Mouse (Mus musculus) MEL (cell line): ENCODE measurements at regions not wholly inside any gene's neighbourhood (a gene's known extent, or its start where the extent isn't known, plus 50 kb on each side); places are given as distances from the start of the nearest gene placed in this dataset.

Experiments used
- DNase-seq: peaks from one replicate; pipeline ENCODE4 v3.0.0; 2011; ENCODE audit warnings: low read depth, low spot score
- H3K27ac ChIP-seq: 2 replicates; pipeline ENCODE4 v1.5.1; 2012; ENCODE audit warnings: low read depth, mild to moderate bottlenecking, control low read depth, low read length, moderate library complexity; ENCODE audit not compliant: control insufficient read depth
- H3K27me3 ChIP-seq, 2 experiments: fragments of 150-350 bp in 1 of 2; sonication (generic) in 1 of 2; 2 replicates each; pipeline ENCODE4 v1.6.1; 2012; ENCODE audit warnings: low read length in 2 of 2, mild to moderate bottlenecking in 2 of 2, improper control_type of control experiment in 1 of 2, moderate library complexity in 1 of 2; ENCODE audit not compliant: insufficient read depth in 2 of 2, control insufficient read depth in 1 of 2
- H3K36me3 ChIP-seq, 2 experiments: 2 replicates each; pipeline ENCODE4 v1.6.1; 2012 to 2014; ENCODE audit warnings: low read length in 2 of 2, improper control_type of control experiment in 1 of 2, inconsistent platforms in 1 of 2, mild to moderate bottlenecking in 1 of 2; ENCODE audit not compliant: insufficient read depth in 2 of 2, control insufficient read depth in 1 of 2
- H3K4me1 ChIP-seq, 2 experiments: fragments of 150-350 bp in 1 of 2; sonication (generic) in 1 of 2; 2 replicates each; pipeline ENCODE4 v1.6.1; 2012; ENCODE audit warnings: low read length in 2 of 2, improper control_type of control experiment in 1 of 2, mild to moderate bottlenecking in 1 of 2; ENCODE audit not compliant: insufficient read depth in 2 of 2, control insufficient read depth in 1 of 2
- H3K4me3 ChIP-seq, 2 experiments: fragments of 150-350 bp in 1 of 2; sonication (generic) in 1 of 2; 2 replicates each; pipeline ENCODE4 v1.5.1; 2012; ENCODE audit warnings: low read depth in 2 of 2, low read length in 2 of 2, mild to moderate bottlenecking in 2 of 2, moderate library complexity in 2 of 2, control low read depth in 1 of 2, improper control_type of control experiment in 1 of 2; ENCODE audit not compliant: control insufficient read depth in 1 of 2, insufficient read depth in 1 of 2
- H3K79me2 ChIP-seq: 2 replicates; pipeline ENCODE4 v1.6.1; 2012; ENCODE audit warnings: mild to moderate bottlenecking, low read length, moderate library complexity; ENCODE audit not compliant: control insufficient read depth, poor library complexity, insufficient read depth
- H3K9ac ChIP-seq: 2 replicates; pipeline ENCODE4 v1.6.1; 2012; ENCODE audit warnings: low read depth, mild to moderate bottlenecking, control low read depth, low read length, moderate library complexity; ENCODE audit not compliant: control insufficient read depth, poor library complexity, severe bottlenecking
- H3K9me3 ChIP-seq: fragments of 150-350 bp; sonication (generic); replicated peaks from 2 replicates; pipeline ENCODE4 v1.6.1; 2012; ENCODE audit warnings: mild to moderate bottlenecking, low read length, improper control_type of control experiment, moderate library complexity; ENCODE audit not compliant: insufficient read depth
- CHD1 ChIP-seq: IDR thresholded peaks from 2 replicates; pipeline ENCODE4 v1.6.1; 2012; ENCODE audit warnings: low read depth, mild to moderate bottlenecking, inconsistent platforms, low read length, improper control_type of control experiment
- CHD2 ChIP-seq: IDR thresholded peaks from 2 replicates; pipeline ENCODE4 v1.6.1; 2011; ENCODE audit warnings: low read length, improper control_type of control experiment
- CTCF ChIP-seq, 3 experiments: IDR thresholded peaks in 2 of 3; conservative IDR thresholded peaks in 1 of 3; 2 replicates each; pipeline ENCODE4 v1.5.1; 2011 to 2012; ENCODE audit warnings: low read length in 3 of 3, low read depth in 2 of 3, mild to moderate bottlenecking in 2 of 3, improper control_type of control experiment in 1 of 3, inconsistent platforms in 1 of 3, mixed read lengths in 1 of 3, moderate library complexity in 1 of 3; ENCODE audit not compliant: control insufficient read depth in 1 of 3, insufficient read depth in 1 of 3, poor library complexity in 1 of 3, severe bottlenecking in 1 of 3
- E2F4 ChIP-seq: IDR thresholded peaks from 2 replicates; pipeline ENCODE4 v1.6.1; 2011; ENCODE audit warnings: low read depth, low read length, improper control_type of control experiment, borderline replicate concordance
- EP300 ChIP-seq, 2 experiments: IDR thresholded peaks; 2 replicates each; pipeline ENCODE4 v1.6.1; 2011; ENCODE audit warnings: improper control_type of control experiment in 2 of 2, low read length in 2 of 2, low read depth in 1 of 2, mild to moderate bottlenecking in 1 of 2
- ETS1 ChIP-seq: IDR thresholded peaks from 2 replicates; pipeline ENCODE4 v1.6.1; 2012; ENCODE audit warnings: low read depth, mild to moderate bottlenecking, inconsistent platforms, low read length, improper control_type of control experiment, moderate library complexity
- MXI1 ChIP-seq: IDR thresholded peaks from 2 replicates; pipeline ENCODE4 v1.6.1; 2011; ENCODE audit warnings: mild to moderate bottlenecking, low read depth, low read length, improper control_type of control experiment
- MYC ChIP-seq: IDR thresholded peaks from 2 replicates; pipeline ENCODE4 v1.6.1; 2011; ENCODE audit warnings: low read depth, mild to moderate bottlenecking, low read length, improper control_type of control experiment, moderate library complexity
- NRF1 ChIP-seq: IDR thresholded peaks from 2 replicates; pipeline ENCODE4 v1.6.1; 2014; ENCODE audit warnings: low read depth, mild to moderate bottlenecking, inconsistent platforms, low read length, improper control_type of control experiment, moderate library complexity; ENCODE audit not compliant: poor library complexity, insufficient read depth, severe bottlenecking
- POLR2AphosphoS2 ChIP-seq: IDR thresholded peaks from 2 replicates; pipeline ENCODE4 v1.6.1; 2011; ENCODE audit warnings: low read length, improper control_type of control experiment
- POLR2AphosphoS5 ChIP-seq: IDR thresholded peaks from 2 replicates; pipeline ENCODE4 v1.6.1; 2012; ENCODE audit warnings: low read depth, borderline replicate concordance, mild to moderate bottlenecking, inconsistent platforms, low read length, moderate library complexity, mixed read lengths
- RAD21 ChIP-seq: IDR thresholded peaks from 2 replicates; pipeline ENCODE4 v1.6.1; 2011; ENCODE audit warnings: mild to moderate bottlenecking, low read depth, low read length, improper control_type of control experiment
- RCOR1 ChIP-seq: IDR thresholded peaks from 2 replicates; pipeline ENCODE4 v1.6.1; 2012; ENCODE audit warnings: low read depth, mild to moderate bottlenecking, inconsistent platforms, low read length, improper control_type of control experiment
- USF1 ChIP-seq: IDR thresholded peaks from 2 replicates; pipeline ENCODE4 v1.6.1; 2014; ENCODE audit warnings: low read depth, mild to moderate bottlenecking, inconsistent platforms, low read length, improper control_type of control experiment, moderate library complexity
- ZC3H11A ChIP-seq: IDR thresholded peaks from 2 replicates; pipeline ENCODE4 v1.6.1; 2012; ENCODE audit warnings: low read depth, mild to moderate bottlenecking, inconsistent platforms, low read length, improper control_type of control experiment
- ZNF384 ChIP-seq: IDR thresholded peaks from 2 replicates; pipeline ENCODE4 v1.6.1; 2012; ENCODE audit warnings: low read depth, mild to moderate bottlenecking, inconsistent platforms, low read length, improper control_type of control experiment

DNA sequence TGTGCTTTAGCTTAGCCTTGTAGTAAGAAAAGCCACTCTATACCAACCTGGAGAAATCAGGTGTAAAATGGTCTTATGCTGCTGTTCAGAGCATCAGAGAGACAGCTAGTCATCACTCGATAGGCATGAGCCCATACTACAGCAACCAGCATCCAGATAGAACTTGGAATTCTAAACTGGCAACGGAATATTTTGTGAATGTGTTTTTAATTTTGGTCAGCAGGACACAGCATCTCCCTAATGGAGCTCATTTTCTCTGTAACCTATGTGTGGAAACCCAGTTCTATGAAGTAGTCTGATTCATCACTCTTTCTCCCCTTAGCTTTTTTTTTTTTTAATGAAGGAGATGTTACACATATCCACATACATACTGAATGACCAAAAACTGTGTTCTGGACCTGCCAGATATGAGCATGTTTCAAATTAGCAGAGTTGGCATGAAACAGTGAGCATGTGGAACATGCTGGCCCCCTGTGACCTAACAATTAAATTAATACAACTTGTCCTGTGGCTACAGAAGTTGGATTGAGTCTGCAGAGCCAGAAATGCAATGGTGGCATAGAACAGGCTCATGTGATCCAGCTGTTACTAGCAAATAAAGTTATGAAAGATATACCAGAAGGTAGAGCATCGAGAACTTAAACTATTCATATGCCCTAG is 160.5 kb downstream of the Gipc2 start:
- Histone ChIP-seq H3K79me2 (no peaks in the 10 kb centered on the region), H3K4me3 (no peak overlapping the region), H3K4me1 (no peaks in the 10 kb centered on the region), H3K36me3 (no peaks in the 10 kb centered on the region), H3K9ac (no peak overlapping the region), H3K27ac (no peak overlapping the region), H3K27me3 (no peaks in the 10 kb centered on the region), H3K9me3 (no peaks in the 10 kb centered on the region)
- TF ChIP-seq CHD1 (no peak), ZNF384 (no peak), MYC (no peak), EP300 (IDR thresholded peaks at IDR 0.05; ENCODE audit: low read depth in 1 of 2, low read length in 2 of 2) (no peak), CTCF (IDR thresholded peaks at IDR 0.05 in 2 of 3, conservative IDR thresholded peaks at IDR 0.05 in 1 of 3; ENCODE audit: control insufficient read depth in 1 of 3, insufficient read depth in 1 of 3, low read depth in 2 of 3, low read length in 3 of 3, poor library complexity in 1 of 3, severe bottlenecking in 1 of 3) (no peak), E2F4 (no peak), USF1 (no peak), ETS1 (no peak), RAD21 (no peak)
- no peak for DNase-seq

DNA sequence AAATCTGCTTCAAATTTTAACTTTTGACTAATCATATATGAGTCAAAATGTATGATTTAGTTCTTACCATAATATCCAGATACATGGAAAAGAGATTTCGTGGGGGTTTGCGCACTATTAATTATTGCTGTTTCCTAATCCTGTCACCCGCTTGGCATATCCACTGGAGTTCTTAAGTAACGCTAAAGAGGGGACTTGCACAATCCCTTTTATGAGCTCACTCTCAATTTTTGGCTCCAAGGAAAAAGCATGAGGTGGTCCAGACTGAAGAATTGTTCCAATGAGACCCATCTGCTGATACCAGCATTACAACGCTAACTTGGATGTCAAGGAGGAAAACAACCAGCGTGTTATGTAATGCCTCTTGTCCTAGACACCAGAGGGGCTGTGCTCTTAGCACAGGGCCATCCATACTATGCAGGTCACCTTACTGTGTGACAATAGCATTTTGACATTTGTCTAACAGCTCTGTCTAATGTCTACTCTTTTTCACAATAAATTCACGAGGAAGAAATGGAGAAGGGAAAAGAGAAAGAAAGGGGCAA is 161.5 kb downstream of the Gipc2 start:
- no peaks in the 10 kb centered on the region for H3K9me3 ChIP-seq
- no peak for TF ChIP-seq NRF1
- no peak for TF ChIP-seq POLR2AphosphoS5
- TF ChIP-seq ZC3H11A, result no peak
- no peak for TF ChIP-seq CTCF (IDR thresholded peaks at IDR 0.05 in 2 of 3, conservative IDR thresholded peaks at IDR 0.05 in 1 of 3; ENCODE audit: control insufficient read depth in 1 of 3, insufficient read depth in 1 of 3, low read depth in 2 of 3, low read length in 3 of 3, poor library complexity in 1 of 3, severe bottlenecking in 1 of 3)
- no peak for TF ChIP-seq POLR2AphosphoS2
- TF ChIP-seq USF1, result no peak
- no peak for TF ChIP-seq RCOR1
- TF ChIP-seq CHD2, result no peak
- TF ChIP-seq MXI1, result no peak
- H3K79me2 ChIP-seq, result no peaks in the 10 kb centered on the region
- H3K36me3 ChIP-seq, result no peaks in the 10 kb centered on the region
- H3K27me3 ChIP-seq, result no peaks in the 10 kb centered on the region
- H3K27ac ChIP-seq, result no peak overlapping the region
- no peaks in the 10 kb centered on the region for H3K4me1 ChIP-seq
- no peak for DNase-seq
- H3K4me3 ChIP-seq, result no peak overlapping the region
- H3K9ac ChIP-seq, result no peak overlapping the region
